Mouse (Mus musculus): ENCODE data around the gene Zfp583.

- no peak for TF ChIP-seq CTCF (IDR thresholded peaks at IDR 0.05; ENCODE audit: borderline replicate concordance, insufficient read depth, low read length)
- no peak for TF ChIP-seq POLR2A (IDR thresholded peaks at IDR 0.05; ENCODE audit: low read depth, low read length)
These were observed 33.7 kb upstream of the Zfp583 start for GRCm38 (mm10) chr7:6364761-6365160.
